19 mouse cellular contexts compared by ENCODE assay signal in genomic region chr10:11888953-11889352, GRCm38 (mm10).
A peak's percentile ranks its signal among the peaks of the same experiment; 100 is the strongest.
DNase-seq lines count a peak whose midpoint lies in the region; ATAC-seq and TF ChIP-seq lines count a peak whose summit lies in the region.
"Had no signal": no experiment of that assay in that cellular context is flagged by ENCODE, and none has a peak within 500 bp of the region (broad histone marks: within the 10 kb centered on the region; RNA-seq: fewer than 3 reads in every experiment).

No protein-coding gene starts in this region.

- H3K9me3 ChIP-seq in forebrain, embryonic 15.5 days = no peaks in the 10 kb centered on the region
- H3K9me3 ChIP-seq in forebrain, embryonic 12.5 days = no peaks in the 10 kb centered on the region
- H3K9me3 ChIP-seq in forebrain, postnatal 0 days (ENCODE audit: low read length) = no peaks in the 10 kb centered on the region
- H3K9me3 ChIP-seq: embryonic facial prominence, embryonic 12.5 days; heart, embryonic 12.5 days; hindbrain, embryonic 10.5 days; hindbrain, embryonic 15.5 days had no signal

- 0 out of 2 replicates have a peak, but pooled peaks cover 3% of the 10 kb centered on the region for H3K4me1 ChIP-seq in forebrain, embryonic 15.5 days
- H3K4me1 ChIP-seq in forebrain, embryonic 12.5 days = no peaks in the 10 kb centered on the region
- no peaks in the 10 kb centered on the region for H3K4me1 ChIP-seq in forebrain, postnatal 0 days (ENCODE audit: insufficient read depth)
- H3K4me1 ChIP-seq: embryonic facial prominence, embryonic 12.5 days; heart, embryonic 12.5 days; hindbrain, embryonic 10.5 days; hindbrain, embryonic 15.5 days had no signal

- H3K9ac ChIP-seq in forebrain, embryonic 15.5 days (replicated peaks) = no peak overlapping the region
- H3K9ac ChIP-seq in forebrain, embryonic 12.5 days = no peak overlapping the region
- no peak overlapping the region for H3K9ac ChIP-seq in forebrain, postnatal 0 days
- H3K9ac ChIP-seq: embryonic facial prominence, embryonic 12.5 days; heart, embryonic 12.5 days; hindbrain, embryonic 15.5 days had no signal

- TF ChIP-seq CTCF in forebrain, postnatal 0 days (IDR thresholded peaks at IDR 0.05; ENCODE audit: low read depth) = no peak

- no peaks in the 10 kb centered on the region for H3K36me3 ChIP-seq in forebrain, embryonic 15.5 days
- no peaks in the 10 kb centered on the region for H3K36me3 ChIP-seq in forebrain, embryonic 12.5 days (replicated peaks)
- H3K36me3 ChIP-seq in forebrain, postnatal 0 days (ENCODE audit: insufficient read depth) = no peaks in the 10 kb centered on the region
- H3K36me3 ChIP-seq: embryonic facial prominence, embryonic 12.5 days; heart, embryonic 12.5 days; hindbrain, embryonic 10.5 days; hindbrain, embryonic 15.5 days had no signal

- peak; percentile 87 for ATAC-seq in forebrain, embryonic 15.5 days (replicated peaks)
- no peak for ATAC-seq in forebrain, embryonic 12.5 days (ENCODE audit: low FRiP score)
- peak; percentile 88 for ATAC-seq in forebrain, postnatal 0 days
- ATAC-seq: inflammation-experienced regulatory T-cells, adult 6 months; intestine, postnatal 0 days had no signal

- whole genome bisulfite sequencing in forebrain, embryonic 15.5 days = 61% methylated on average over 2 of the region's 2 CpGs
- WGBS in forebrain, embryonic 12.5 days = 71% methylated on average over 2 of the region's 2 CpGs
- WGBS in forebrain, postnatal 0 days = 32% methylated on average over 2 of the region's 2 CpGs

- no peak overlapping the region for H3K27ac ChIP-seq in forebrain, embryonic 15.5 days (replicated peaks)
- H3K27ac ChIP-seq in forebrain, embryonic 12.5 days = no peak overlapping the region
- H3K27ac ChIP-seq in forebrain, postnatal 0 days (ENCODE audit: low read depth, low read length) = no peak overlapping the region
- H3K27ac ChIP-seq: embryonic facial prominence, embryonic 12.5 days; gastrocnemius, adult 2 months; hindbrain, embryonic 10.5 days; hindbrain, embryonic 15.5 days had no signal

- no peak overlapping the region for H3K4me2 ChIP-seq in forebrain, embryonic 15.5 days (replicated peaks)
- H3K4me2 ChIP-seq in forebrain, embryonic 12.5 days = no peak overlapping the region
- H3K4me2 ChIP-seq in forebrain, postnatal 0 days (ENCODE audit: low read depth) = no peak overlapping the region
- H3K4me2 ChIP-seq: embryonic facial prominence, embryonic 12.5 days; heart, embryonic 12.5 days; hindbrain, embryonic 15.5 days had no signal

- DNase-seq in Muller cell, postnatal 12 days (ENCODE audit: inconsistent ontology term) = peak; percentile 42
- DNase-seq in brain, adult 2 months (ENCODE audit: low read depth, low spot score) = peak; percentile 32
- peak; percentile 52 for DNase-seq in forebrain, postnatal 0 days
- DNase-seq in ovary, postnatal 14 days (ENCODE audit: low spot score) = no peak
- DNase-seq: adrenal gland, adult 8-10 months; cerebellum, adult 11 months; cerebellum, adult 8-10 months; cerebellum, postnatal 14 days; embryo, embryonic 11 days; gastrocnemius, adult 2 months; gastrocnemius, postnatal 25 days had no signal

- H3K27me3 ChIP-seq in forebrain, embryonic 15.5 days = no peaks in the 10 kb centered on the region
- no peaks in the 10 kb centered on the region for H3K27me3 ChIP-seq in forebrain, embryonic 12.5 days
- no peaks in the 10 kb centered on the region for H3K27me3 ChIP-seq in forebrain, postnatal 0 days (ENCODE audit: insufficient read depth, low read length)
- H3K27me3 ChIP-seq: embryonic facial prominence, embryonic 12.5 days; heart, embryonic 12.5 days; hindbrain, embryonic 15.5 days had no signal

- no peak overlapping the region for H3K4me3 ChIP-seq in forebrain, embryonic 15.5 days
- no peak overlapping the region for H3K4me3 ChIP-seq in forebrain, embryonic 12.5 days (replicated peaks)
- H3K4me3 ChIP-seq in forebrain, postnatal 0 days (ENCODE audit: low read depth, low read length) = no peak overlapping the region
- H3K4me3 ChIP-seq: embryonic facial prominence, embryonic 12.5 days; gastrocnemius, adult 2 months; heart, embryonic 12.5 days; hindbrain, embryonic 10.5 days; hindbrain, embryonic 15.5 days had no signal
